Mouse (Mus musculus): ENCODE measurements around the gene Klf4.
A peak's percentile ranks its signal among the peaks of the same experiment; 100 is the strongest.

Gene Klf4

GRCm38 (mm10) chr4:55532407-55533195, at the start of gene Klf4:
Klf4 (minus strand) TSS chr4:55532466.
- DNase-seq (ENCODE audit: low spot score in 2 of 2): peak; percentile 80 to 93

- DNase-seq (ENCODE audit: low spot score in 2 of 2): no peak
Measured at GRCm38 (mm10) chr4:55571432-55571831, 39.2 kb upstream of the Klf4 start.

- DNase-seq (ENCODE audit: low spot score in 2 of 2): no peak
Measured at GRCm38 (mm10) chr4:55567986-55568385, 35.7 kb upstream of the Klf4 start.

GRCm38 (mm10) chr4:55567575-55567974, 35.3 kb upstream of the Klf4 start:
- no peak for DNase-seq (ENCODE audit: low spot score in 2 of 2)

GRCm38 (mm10) chr4:55564317-55564716, 32.1 kb upstream of the Klf4 start:
- DNase-seq (ENCODE audit: low spot score in 2 of 2): no peak

- no peak for DNase-seq (ENCODE audit: low spot score in 2 of 2)
Measured at GRCm38 (mm10) chr4:55563050-55563449, 30.8 kb upstream of the Klf4 start.

- DNase-seq (ENCODE audit: low spot score in 2 of 2): no peak
Measured at GRCm38 (mm10) chr4:55562062-55562461, 29.8 kb upstream of the Klf4 start.

GRCm38 (mm10) chr4:55546869-55547268, 14.6 kb upstream of the Klf4 start:
- no peak for DNase-seq (ENCODE audit: low spot score in 2 of 2)

- no peak for DNase-seq (ENCODE audit: low spot score in 2 of 2)
Measured at GRCm38 (mm10) chr4:55542753-55543152, 10.5 kb upstream of the Klf4 start.

- DNase-seq (ENCODE audit: low spot score in 2 of 2): no peak
Measured at GRCm38 (mm10) chr4:55541654-55542053, 9.4 kb upstream of the Klf4 start.

- DNase-seq (ENCODE audit: low spot score in 2 of 2): no peak
Measured at GRCm38 (mm10) chr4:55541221-55541620, 9.0 kb upstream of the Klf4 start.

GRCm38 (mm10) chr4:55535012-55535411, 2.7 kb upstream of the Klf4 start:
- DNase-seq (ENCODE audit: low spot score in 2 of 2): no peak

GRCm38 (mm10) chr4:55534510-55534909, 2.2 kb upstream of the Klf4 start:
- no peak for DNase-seq (ENCODE audit: low spot score in 2 of 2)

- peak; percentile 18 to 22 for DNase-seq (ENCODE audit: low spot score in 2 of 2)
Measured at GRCm38 (mm10) chr4:55533803-55534254, 1.6 kb upstream of the Klf4 start.

GRCm38 (mm10) chr4:55533196-55533802, 1.0 kb upstream of the Klf4 start:
- DNase-seq (ENCODE audit: low spot score in 2 of 2): no peak

GRCm38 (mm10) chr4:55531856-55532406, 335 bp downstream of the Klf4 start:
- DNase-seq (ENCODE audit: low spot score in 2 of 2): no peak

GRCm38 (mm10) chr4:55531096-55531855, 990 bp downstream of the Klf4 start:
- DNase-seq (ENCODE audit: low spot score in 2 of 2): peak; percentile 44 to 66

- no peak for DNase-seq (ENCODE audit: low spot score in 2 of 2)
Measured at GRCm38 (mm10) chr4:55530731-55531095, 1.6 kb downstream of the Klf4 start.

- peak; percentile 74 to 75 for DNase-seq (ENCODE audit: low spot score in 2 of 2)
Measured at GRCm38 (mm10) chr4:55530236-55530635, 2.0 kb downstream of the Klf4 start.

- DNase-seq (ENCODE audit: low spot score in 2 of 2): no peak
Measured at GRCm38 (mm10) chr4:55528404-55528803, 3.9 kb downstream of the Klf4 start.

- DNase-seq (ENCODE audit: low spot score in 2 of 2): no peak
Measured at GRCm38 (mm10) chr4:55527931-55528330, 4.3 kb downstream of the Klf4 start.

All from urinary bladder, adult 18-20 months (tissue).